Mouse (Mus musculus): Measurements from ENCODE around the gene Pla2g4a.

Pla2g4a gene

DNA sequence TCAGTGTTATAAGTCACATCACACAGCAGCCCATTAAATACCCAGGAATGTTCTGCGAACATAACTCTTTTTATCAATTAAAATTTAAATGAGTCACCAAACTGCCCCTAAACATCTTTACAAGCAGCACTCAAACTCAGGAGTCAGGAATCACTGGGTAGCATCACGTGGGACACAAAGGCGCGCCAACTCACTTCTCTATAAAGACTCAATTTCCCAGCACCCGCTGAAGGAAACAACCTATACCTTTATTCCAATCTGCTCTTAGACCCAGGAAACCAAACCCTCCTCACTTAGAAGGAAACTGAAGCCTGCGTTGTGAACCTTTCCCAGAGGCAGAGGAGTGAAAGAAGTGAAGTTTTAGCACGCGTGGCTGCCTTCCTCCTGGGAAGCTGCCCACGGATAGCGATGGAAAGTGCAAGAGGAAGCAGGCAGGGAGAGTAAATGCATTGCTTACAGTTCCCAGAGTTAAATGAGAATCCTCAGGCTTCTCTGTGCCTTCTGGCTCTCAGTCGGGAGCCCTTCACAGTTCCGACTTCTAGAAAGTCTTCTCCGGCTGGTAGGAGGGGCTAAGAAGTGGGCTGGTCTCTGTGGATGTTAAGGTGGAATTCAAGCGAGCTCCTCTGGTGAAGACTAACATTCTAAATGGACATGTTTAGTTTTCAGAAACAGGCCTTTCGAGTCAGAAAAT lies at the start of gene Pla2g4a:
TSS of gene Pla2g4a (minus strand) at position 557 of the 691 bp plus-strand sequence.
- in situ Hi-C loops (cut with MboI, MseI), result no loop called here

GRCm38 (mm10) chr1:150010629-150010979 lies 49.5 kb upstream of the Pla2g4a start:
- in situ Hi-C loops (cut with MboI, MseI), result no loop called here

DNA sequence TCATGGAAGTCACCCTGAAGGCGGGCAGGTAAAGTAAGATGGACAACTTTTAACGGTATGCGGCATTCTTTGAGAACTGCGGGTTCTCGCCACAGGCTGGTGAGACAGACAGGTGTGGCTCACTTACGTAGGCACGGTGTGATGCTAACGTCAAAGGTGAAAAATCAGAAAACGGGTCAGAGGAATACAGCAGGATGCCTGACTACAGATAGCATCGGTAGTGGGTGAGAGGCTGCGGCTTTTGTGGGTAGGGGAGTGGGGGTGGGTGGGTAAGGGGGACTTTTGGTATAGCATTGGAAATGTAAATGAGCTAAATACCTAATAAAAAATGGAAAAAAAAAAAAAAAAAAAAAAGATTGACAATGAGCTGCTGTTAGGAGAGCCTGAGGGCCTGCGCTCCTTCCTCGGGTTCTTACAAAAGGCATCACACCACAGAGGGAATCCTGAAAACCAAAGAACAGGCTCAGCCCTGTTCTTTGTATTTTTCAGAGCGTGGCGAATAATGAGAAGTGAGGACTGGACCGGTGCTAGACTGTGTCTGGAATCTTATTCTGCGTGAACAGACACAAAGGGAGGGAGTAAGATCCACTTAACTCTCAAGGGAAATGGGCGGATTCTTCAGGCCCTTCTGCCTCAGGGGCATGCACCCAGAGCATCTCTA lies 49.0 kb upstream of the Pla2g4a start:
- in situ Hi-C loops (cut with MboI, MseI), result no loop called here

DNA sequence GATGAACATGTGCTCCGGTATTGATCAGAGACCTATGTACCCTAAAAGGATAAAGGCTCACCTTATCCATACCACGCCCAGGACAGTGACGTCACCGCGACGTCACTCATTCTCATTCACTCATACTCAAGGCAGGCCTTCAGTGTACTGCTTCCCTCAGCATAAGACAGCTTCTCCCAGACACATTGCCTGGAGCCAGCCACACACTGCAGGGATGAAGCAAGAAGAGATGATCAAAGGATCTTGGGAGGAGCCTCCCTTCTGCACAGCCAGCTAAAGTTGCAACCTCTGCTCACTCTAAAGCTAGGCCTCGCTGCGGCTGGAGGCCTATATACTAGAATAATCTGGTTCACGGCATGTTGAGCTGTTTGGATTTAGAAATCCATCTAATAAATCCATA lies 48.0 kb upstream of the Pla2g4a start:
- in situ Hi-C loops (cut with MboI, MseI), result no loop called here

GRCm38 (mm10) chr1:149975626-149976025 lies 14.5 kb upstream of the Pla2g4a start:
- in situ Hi-C loops (cut with MboI, MseI), result no loop called here

DNA sequence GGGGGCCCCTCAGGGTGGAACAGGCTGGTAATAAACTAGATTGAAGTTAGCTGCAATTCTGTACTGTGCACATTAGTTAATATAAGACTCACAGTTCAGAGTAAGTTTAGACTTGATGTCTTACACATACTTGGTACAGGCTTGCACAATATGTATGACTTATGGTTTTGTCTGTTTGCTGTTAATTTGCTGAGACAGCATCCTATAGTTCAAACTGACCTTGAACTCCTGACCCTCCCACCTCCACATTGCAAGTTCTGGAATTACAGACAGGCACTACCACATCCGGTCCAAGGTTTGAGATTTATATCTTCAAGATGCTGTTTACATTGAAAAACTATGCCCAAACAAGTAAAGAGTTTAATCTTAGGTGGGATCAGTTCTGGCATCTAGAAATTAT lies 4.7 kb upstream of the Pla2g4a start:
- in situ Hi-C loops (cut with MboI, MseI), result no loop called here

DNA sequence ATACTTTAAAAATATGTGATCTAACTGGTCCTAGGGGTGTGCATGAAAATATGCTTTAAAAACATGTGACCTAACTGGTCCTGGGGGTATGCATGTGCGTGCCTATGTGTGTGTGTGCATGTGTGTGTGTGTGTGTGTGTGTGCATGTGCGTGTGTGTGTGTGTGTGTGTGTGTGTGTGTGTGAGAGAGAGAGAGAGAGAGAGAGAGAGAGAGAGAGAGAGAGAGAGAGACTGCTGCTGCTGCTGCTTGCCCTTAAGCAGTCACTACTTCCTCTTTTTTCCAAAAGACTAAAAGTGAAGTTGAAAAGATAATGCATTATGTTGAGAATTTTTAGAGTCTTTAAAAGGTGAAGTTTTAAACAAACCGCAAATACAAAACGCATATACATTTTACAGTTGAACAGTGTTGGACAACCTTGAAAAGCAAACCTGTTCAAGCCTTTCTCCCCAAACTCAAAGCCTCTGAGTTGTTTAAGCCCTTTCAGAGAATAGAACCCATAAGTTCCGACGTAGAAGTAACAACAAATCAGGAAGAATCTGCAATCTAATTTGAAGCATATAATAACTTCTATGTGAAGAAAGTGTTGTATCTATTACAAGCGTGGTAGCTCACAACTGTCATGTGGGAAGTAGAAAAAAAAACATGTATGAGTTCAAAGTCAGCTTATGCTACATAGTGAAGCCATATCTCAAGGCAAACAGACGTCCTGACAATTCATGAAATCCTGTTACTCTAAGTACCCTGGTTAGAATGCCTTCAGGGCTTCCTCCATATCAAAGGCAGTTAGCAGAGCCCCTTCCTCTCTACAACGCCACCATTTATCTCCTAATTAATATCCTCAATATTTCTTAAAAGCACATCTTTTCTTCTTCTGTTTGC lies 574 bp upstream of the Pla2g4a start:
- in situ Hi-C loops (cut with MboI, MseI), result no loop called here

GRCm38 (mm10) chr1:149960251-149960650 lies 839 bp downstream of the Pla2g4a start:
- in situ Hi-C loops (cut with MboI, MseI), result no loop called here

- in situ Hi-C loops (cut with MboI, MseI), result no loop called here
Measured at GRCm38 (mm10) chr1:149959069-149959468, 2.0 kb downstream of the Pla2g4a start.

- in situ Hi-C loops (cut with MboI, MseI), result no loop called here
Measured at GRCm38 (mm10) chr1:149955482-149955881, 5.6 kb downstream of the Pla2g4a start.

DNA sequence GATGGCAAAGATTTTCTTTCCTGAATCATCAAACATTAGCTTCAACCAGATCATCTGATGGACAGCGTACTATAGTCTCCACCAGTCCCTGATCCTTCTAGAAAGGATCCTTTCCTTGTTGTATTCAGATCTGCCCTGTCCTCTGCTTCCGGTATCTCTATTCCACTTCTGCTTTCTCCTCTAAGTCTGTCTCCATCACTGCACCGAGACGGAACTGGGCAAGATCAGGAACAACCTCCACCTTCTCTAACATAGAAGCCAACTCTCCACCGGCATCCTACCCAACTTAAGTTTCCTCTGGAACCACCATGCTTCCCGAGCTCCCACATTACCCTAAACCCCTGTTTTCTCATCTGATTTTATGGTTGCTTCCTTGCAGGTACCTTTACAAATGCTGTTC lies 7.1 kb downstream of the Pla2g4a start:
- in situ Hi-C loops (cut with MboI, MseI), result no loop called here

DNA sequence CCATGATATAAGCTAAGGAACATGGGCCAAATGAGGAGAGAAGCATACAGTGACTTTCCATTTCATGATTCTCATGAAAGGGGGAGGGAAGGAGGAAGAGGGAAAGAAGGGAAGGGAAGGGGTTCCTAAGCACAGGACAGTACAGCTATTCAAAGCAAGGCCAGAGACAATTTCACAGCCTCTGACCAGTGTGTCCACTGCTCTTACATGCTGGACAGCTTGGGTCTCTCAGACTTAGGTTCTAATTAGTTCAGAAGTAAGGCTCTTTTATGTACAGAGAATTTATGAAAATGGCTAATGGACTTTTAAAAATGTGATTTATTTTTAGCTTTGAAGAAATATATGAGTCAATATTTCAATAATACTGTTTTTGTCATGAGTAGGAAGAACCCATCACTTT lies 9.0 kb downstream of the Pla2g4a start:
- in situ Hi-C loops (cut with MboI, MseI), result no loop called here

- in situ Hi-C loops (cut with MboI, MseI), result no loop called here
Measured at GRCm38 (mm10) chr1:149950656-149951055, 10.4 kb downstream of the Pla2g4a start.

DNA sequence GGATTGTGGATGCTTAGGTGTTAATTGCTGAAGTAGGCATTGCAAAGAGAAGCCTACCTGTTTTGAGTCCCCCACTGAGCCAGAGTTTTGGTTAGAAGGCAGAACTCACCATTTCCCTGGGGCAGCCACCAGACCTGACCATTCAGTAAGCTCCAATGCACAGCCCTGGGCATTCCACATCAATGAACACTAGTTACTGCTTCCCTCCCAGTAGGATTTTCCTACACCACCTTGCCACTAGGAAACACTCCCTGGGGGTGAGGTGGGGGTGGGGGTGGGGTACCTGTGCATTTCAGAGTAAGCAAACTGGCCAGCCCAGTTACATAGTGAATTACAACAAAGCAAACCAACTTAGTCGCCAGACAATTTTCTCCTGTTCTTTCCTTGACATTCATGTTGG lies 10.8 kb downstream of the Pla2g4a start:
- in situ Hi-C loops (cut with MboI, MseI), result no loop called here

DNA sequence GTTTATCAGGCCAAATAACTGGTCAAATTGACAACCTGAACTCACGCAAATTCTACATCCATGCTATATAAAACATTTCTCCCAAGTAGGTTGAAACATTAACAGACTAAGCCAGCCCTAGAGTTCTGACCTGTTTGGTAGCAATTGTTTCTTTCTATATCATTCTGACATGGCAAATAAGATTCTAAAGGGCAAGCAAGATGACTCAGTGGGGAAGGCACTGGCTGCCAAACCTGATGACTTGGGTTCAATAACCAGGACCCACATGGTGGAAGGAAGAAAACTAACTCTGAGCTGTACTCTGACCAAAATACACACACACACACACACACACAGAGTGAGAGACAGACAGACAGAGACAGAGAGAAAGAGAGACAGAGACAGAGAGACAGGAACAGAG lies 11.8 kb downstream of the Pla2g4a start:
- in situ Hi-C loops (cut with MboI, MseI), result no loop called here

- in situ Hi-C loops (cut with MboI, MseI), result no loop called here
Measured at GRCm38 (mm10) chr1:149948066-149948825, 12.8 kb downstream of the Pla2g4a start.

DNA sequence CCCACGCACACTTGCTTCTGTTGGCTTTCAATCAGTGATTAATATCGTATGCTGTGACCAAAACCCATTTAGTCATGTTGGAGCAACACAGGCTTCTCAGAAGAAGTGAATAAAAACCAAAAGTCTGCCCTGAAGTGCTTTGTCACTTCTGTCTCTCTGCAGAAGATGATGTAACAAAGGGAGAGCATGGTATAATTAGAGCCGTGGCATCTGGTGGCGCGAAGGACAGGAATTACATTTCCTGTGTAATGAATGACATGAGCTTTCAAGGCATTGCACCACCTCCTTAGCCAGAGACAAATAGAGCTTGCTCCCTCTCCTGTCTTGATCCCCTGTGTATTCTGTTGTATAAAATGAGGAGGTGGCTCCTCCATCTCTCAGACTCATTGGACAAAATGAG lies 14.1 kb downstream of the Pla2g4a start:
- in situ Hi-C loops (cut with MboI, MseI), result no loop called here

DNA sequence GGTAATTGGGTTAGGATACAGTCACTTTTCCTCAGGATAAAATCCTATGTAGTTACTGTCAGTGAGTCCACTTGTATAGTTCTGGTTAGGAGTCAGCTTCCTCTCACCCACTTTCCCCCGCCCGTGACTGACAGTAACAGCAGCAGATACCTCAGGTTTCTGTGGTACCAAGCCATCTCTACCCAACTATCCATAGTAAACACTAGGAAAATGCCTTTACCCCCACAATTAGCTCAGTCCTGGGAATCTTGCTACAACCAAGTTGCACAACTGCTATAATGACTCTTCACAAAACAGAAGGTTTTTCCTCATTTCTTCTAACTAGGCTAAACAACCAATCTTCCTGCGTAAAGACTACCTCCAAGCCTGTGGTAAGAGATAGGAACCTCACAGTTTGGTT lies 14.7 kb downstream of the Pla2g4a start:
- in situ Hi-C loops (cut with MboI, MseI), result no loop called here

DNA sequence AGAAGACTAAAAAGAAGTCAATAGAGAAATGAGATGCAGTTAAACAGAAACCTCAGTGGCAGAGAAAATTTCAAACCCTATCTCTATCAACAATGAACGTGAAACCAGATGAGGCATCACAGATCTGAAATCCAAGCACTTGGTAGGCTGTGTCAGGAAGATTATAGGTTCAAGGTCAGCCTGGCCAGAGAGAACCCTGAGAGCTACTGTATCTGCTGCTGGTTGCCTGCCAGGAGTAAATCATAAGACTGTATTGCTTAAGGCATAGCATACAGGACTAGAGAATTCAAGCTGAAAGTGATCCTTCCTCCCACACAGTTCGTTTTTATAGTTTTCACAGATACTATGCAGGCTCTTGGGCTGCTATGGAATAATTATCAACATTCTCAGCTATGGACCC lies 17.5 kb downstream of the Pla2g4a start:
- in situ Hi-C loops (cut with MboI, MseI), result no loop called here

DNA sequence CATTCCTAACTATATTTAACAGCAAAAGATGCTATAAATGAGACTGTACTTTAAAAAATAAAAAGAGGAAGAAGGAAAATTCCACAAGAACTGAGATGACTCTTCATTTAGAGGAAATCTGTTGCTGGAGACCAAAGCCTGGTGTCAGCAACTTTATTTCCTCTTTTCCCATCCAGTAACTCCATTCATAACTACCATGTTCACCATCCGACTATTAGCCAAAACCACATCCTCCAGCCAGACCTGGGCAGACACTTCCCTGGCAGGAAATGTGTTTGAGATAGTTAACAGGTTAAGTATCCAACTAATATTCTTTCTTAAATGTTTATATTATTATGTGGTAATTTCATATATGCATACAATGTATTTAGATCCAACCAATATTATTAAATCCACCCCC lies 20.8 kb downstream of the Pla2g4a start:
- in situ Hi-C loops (cut with MboI, MseI), result no loop called here

DNA sequence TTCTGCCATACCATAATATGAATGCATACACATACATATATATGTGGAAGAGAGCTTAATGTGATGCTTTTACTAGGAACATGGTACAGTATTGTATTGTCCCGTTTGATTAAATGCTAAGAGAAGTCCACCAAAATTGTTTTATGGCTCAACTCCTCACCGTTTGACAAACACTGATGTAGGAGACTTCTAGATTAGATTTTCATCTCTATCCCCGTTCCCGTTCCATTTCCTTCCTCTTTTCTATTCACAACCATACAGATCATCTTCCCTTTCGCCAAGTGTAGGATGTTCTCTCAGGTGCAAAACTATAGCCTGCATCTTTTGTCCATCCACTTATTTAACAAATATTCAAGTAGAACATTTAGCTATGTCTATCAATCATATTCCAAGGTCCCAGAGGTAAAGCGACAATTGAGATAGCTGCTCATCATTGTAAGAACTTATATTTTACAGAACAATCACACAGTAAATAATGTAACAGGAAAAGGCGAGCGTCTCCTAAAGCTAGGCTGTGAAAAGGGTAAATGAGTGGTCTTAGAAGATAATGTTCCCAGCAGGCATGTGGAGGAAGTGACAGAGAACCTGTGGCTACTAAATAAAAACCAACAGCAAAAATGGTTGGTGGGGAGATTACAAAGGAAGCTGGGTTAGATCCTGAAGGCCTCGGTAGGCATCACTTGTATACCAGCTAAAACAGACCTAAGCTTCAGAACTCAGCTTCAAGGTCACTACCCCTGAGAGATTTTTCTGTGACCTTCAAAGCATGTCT lies 21.6 kb downstream of the Pla2g4a start:
- in situ Hi-C loops (cut with MboI, MseI), result no loop called here
